Mouse (Mus musculus) E14TG2a.4 (cell line): ENCODE data around the gene Lgals9.

Experiments used
- CTCF ChIP-seq: conservative IDR thresholded peaks from 2 replicates; pipeline ENCODE4 v1.5.1; 2014; ENCODE audit warnings: low read length
- NANOG ChIP-seq: IDR thresholded peaks from 2 replicates; pipeline ENCODE4 v1.6.1; 2014; ENCODE audit warnings: borderline replicate concordance, low read length, mixed read lengths
- POU5F1 ChIP-seq: IDR thresholded peaks from 2 replicates; pipeline ENCODE4 v1.6.1; 2014; ENCODE audit warnings: low read length, borderline replicate concordance

DNA sequence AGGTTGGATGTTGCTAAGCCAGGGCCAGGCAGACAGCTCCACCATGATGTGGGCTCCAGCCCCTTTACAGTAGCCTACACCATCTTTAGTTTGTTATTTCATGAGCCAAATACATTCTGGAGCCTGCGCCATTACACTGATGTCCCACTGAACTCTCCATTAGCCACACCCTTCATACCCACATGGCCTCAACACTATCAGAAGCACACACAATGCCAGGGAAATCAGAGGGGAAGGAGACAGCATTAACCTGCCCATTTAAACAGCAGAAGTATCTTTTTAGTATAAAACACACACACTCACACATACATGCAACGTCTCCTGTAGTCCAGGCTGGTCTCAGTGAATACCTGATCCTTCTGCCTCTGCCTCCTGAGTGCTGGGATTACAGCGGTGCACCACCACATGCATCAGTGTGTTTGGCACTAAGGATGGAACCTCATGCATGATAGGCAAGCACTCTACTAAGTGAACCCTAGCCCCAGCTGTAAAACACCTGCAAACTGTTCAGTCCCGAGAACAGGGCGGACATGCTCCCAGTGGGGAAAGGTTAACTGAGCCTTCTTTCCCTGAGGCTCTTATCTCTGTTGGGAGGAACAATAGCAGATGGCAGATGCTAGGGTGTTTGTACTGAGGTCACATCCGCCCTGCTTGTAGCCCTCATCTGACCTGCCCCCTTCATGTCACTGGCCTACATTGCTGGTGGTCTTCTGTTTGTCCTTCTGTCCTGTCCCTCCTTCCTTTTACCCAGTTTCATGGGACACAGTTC lies 23.4 kb upstream of the Lgals9 start:
- no peak for TF ChIP-seq CTCF
- TF ChIP-seq POU5F1, result no peak
- no peak for TF ChIP-seq NANOG
